Mouse (Mus musculus): ENCODE measurements at regions not wholly inside any gene's neighbourhood (a gene's known extent, or its start where the extent isn't known, plus 50 kb on each side); places are given as distances from the start of the nearest gene placed in this dataset.

DNA sequence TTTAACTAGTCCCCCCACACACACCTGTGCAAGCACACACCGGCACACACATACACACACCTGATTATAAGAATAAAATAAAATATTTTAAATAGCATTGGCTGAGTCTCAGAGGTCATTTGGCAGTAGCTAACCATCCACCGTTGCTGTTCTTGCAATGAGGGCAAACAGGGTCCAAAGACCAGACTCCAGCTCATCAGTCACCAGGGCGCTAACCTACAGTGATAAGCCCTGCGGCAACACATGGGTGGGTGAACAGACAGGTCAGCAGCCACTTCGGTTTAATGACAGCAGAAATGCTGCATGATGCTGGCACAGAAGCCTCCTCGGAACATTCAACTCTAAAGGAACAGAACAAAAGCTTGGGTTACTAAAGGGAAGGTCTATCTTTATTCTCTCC, 54.9 kb downstream of the Tas2r134 start:
- 70% methylated on average over 6 of the region's 6 CpGs for WGBS
- H3K27ac ChIP-seq (replicated peaks): no peak overlapping the region
- no peak overlapping the region for H3K4me2 ChIP-seq

DNA sequence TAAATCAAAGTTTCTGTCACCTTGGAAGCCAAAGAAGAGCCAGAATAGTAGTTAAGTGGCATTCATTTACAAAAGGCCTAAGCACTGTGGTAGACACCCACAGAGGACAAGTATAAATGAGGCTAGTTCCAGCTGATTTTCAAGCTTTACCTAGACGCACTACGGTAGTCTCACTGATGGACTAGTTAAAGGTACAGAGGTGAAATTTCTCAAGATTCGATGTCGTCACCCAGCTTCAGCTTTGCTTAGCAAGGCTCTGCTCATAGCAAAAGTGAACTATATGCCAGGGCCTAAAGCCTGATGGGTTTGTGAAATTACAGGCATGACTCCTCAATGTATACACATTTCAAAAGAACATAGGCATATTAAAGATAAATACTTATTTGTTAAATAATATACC, 55.4 kb downstream of the Tas2r134 start:
- 76% methylated on average over 4 of the region's 4 CpGs for WGBS
- Histone ChIP-seq H3K4me2 (no peak overlapping the region), H3K27ac (replicated peaks) (no peak overlapping the region), H3K4me1 (replicated peaks) (no peaks in the 10 kb centered on the region), H3K9ac (no peak overlapping the region), H3K36me3 (no peaks in the 10 kb centered on the region), H3K4me3 (no peak overlapping the region), H3K27me3 (no peaks in the 10 kb centered on the region), H3K9me3 (no peaks in the 10 kb centered on the region)
- ATAC-seq (ENCODE audit: low FRiP score, low read depth): no peak

More for the DNA sequence above, 54.9 kb downstream of the Tas2r134 start:
- Histone ChIP-seq H3K27me3 (no peaks in the 10 kb centered on the region), H3K9ac (no peak overlapping the region), H3K4me3 (no peak overlapping the region), H3K9me3 (no peaks in the 10 kb centered on the region), H3K4me1 (replicated peaks) (no peaks in the 10 kb centered on the region), H3K36me3 (no peaks in the 10 kb centered on the region)
- ATAC-seq (ENCODE audit: low FRiP score, low read depth): no peak

DNA sequence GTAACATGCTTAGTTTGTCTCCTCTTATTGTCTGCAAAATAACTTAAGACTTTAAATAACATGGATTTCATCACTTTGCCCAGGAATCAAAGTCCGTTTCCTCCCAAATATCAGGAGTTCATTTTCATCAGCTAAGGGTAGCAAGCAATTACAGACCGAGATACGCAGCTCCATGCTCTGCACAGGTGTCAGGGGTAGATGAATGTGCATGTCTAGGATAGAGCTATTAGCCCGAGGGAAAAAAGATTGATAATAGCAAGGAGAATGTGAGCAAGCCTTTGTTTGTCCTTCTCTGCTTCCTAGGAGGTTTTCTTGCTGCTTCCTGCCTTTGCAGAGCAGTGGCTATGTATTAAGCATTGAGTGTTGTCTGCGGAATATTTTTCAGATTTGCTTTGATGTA, 77.8 kb downstream of the Tas2r134 start:
- Histone ChIP-seq H3K36me3 (no peaks in the 10 kb centered on the region), H3K9ac (no peak overlapping the region), H3K27me3 (no peaks in the 10 kb centered on the region), H3K9me3 (no peaks in the 10 kb centered on the region), H3K4me3 (no peak overlapping the region), H3K27ac (replicated peaks) (no peak overlapping the region; the same call in 1 of the 2 replicates), H3K4me2 (no peak overlapping the region), H3K4me1 (replicated peaks) (0 out of 2 replicates have a peak, but pooled peaks cover 4% of the 10 kb centered on the region)
- 52% methylated on average over 5 of the region's 5 CpGs for WGBS
- peak; percentile 69; the same call in 1 of the 2 replicates for ATAC-seq (ENCODE audit: low FRiP score, low read depth)

DNA sequence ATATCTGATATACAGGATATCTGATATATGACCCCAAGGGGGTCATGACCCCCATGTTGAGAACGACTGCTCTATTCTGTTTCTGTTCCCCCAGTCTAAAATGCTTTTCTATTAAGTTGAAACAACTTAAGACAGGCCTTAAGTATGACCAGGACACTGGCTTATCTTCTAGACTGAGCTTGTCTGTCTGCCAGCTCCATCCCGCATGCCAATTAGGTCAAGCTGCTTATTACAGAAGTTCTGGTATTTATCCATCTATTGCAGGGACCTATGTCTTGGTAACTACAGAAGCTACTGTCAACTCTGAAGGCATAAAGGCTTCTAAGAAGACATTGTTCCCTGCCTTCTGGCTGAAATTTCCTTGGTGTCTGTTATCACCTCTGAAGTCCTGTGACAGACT, 81.4 kb downstream of the Tas2r134 start:
- no peak for ATAC-seq (ENCODE audit: low FRiP score, low read depth)
- 87% methylated on average over 2 of the region's 2 CpGs for WGBS

DNA sequence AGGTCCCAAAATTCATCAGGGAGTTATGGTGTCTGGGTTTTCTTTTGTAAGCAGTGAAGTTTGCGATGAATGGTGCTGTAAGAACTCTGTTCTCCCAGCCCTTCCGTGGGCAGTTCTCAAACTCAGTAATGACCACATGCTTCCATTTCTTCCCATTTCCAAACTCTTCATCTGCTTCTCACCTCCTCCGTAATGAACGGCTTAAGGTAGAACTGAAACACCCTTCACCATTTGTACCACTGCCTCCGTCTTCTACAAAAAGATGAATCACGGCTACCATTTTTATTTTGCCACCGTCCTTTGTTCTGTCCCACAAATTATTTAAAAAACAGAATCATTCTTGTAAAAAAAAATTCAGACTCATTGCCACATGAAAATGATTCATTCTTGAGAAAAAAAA, 85.3 kb downstream of the Tas2r134 start:
- 96% methylated on average over 7 of the region's 7 CpGs for WGBS
- no peak overlapping the region for H3K9ac ChIP-seq

More for the DNA sequence above, 81.4 kb downstream of the Tas2r134 start:
- no peak overlapping the region for H3K9ac ChIP-seq
- H3K9me3 ChIP-seq: no peaks in the 10 kb centered on the region
- H3K36me3 ChIP-seq: no peaks in the 10 kb centered on the region
- no peaks in the 10 kb centered on the region for H3K27me3 ChIP-seq
- 0 out of 2 replicates have a peak, but pooled peaks cover 4% of the 10 kb centered on the region for H3K4me1 ChIP-seq (replicated peaks)
- H3K4me2 ChIP-seq: no peak overlapping the region
- no peak overlapping the region for H3K27ac ChIP-seq (replicated peaks)
- H3K4me3 ChIP-seq: no peak overlapping the region

DNA sequence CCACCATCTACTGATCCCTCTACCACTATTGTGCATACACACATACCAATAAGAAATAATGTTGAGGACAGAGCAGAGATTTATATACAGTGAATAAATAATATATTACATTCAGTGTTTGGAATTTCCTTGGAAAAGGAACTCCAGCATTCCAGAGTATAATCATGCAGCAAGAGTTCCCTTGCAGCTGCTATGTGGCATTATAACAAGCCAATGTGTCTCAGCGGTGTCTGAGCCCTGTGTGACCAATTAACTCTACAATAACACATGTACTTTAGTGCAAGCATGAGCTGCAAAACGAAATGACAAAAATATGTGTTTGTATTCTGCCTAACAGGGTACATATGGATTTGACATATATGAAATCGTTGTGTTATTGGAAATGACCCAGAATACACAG, 103.5 kb downstream of the Tas2r134 start:
- Histone ChIP-seq H3K4me3 (no peak overlapping the region), H3K36me3 (no peaks in the 10 kb centered on the region), H3K27ac (replicated peaks) (no peak overlapping the region), H3K27me3 (no peaks in the 10 kb centered on the region), H3K9me3 (no peaks in the 10 kb centered on the region), H3K9ac (no peak overlapping the region), H3K4me1 (replicated peaks) (no peaks in the 10 kb centered on the region), H3K4me2 (no peak overlapping the region)
- ATAC-seq (ENCODE audit: low FRiP score, low read depth): no peak
- 69% methylated on average over 3 of the region's 3 CpGs for WGBS

More for the DNA sequence above, 85.3 kb downstream of the Tas2r134 start:
- H3K9me3 ChIP-seq: no peaks in the 10 kb centered on the region
- no peak for ATAC-seq (ENCODE audit: low FRiP score, low read depth)
- no peak overlapping the region for H3K27ac ChIP-seq (replicated peaks)
- no peaks in the 10 kb centered on the region for H3K36me3 ChIP-seq
- H3K4me2 ChIP-seq: no peak overlapping the region
- H3K4me1 ChIP-seq (replicated peaks): no peaks in the 10 kb centered on the region
- H3K4me3 ChIP-seq: no peak overlapping the region
- no peaks in the 10 kb centered on the region for H3K27me3 ChIP-seq

DNA sequence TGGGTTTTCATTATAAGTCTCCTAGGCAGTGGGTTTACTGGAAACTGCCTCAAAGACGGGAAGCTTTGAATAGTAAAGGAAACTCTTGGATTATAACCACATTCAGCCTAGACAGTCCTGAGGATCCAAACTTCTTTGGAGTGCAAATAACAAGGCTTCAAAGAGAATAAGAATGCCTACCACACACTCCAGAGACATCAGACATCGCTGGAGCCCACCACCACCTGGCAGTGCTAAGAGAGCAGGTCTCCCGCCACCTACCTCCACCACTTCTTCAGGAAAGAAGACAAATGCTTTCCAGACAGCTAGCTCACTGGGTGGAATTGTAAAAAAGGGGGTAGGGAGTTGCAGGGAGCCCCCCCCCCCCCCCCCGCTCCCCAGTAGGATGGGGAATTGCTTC, 104.4 kb downstream of the Tas2r134 start:
- Histone ChIP-seq H3K27ac (replicated peaks) (no peak overlapping the region), H3K4me3 (no peak overlapping the region), H3K9me3 (no peaks in the 10 kb centered on the region), H3K27me3 (no peaks in the 10 kb centered on the region), H3K9ac (no peak overlapping the region), H3K36me3 (no peaks in the 10 kb centered on the region), H3K4me2 (no peak overlapping the region), H3K4me1 (replicated peaks) (no peaks in the 10 kb centered on the region)
- 62% methylated on average over 4 of the region's 4 CpGs for WGBS
- no peak for ATAC-seq (ENCODE audit: low FRiP score, low read depth)

DNA sequence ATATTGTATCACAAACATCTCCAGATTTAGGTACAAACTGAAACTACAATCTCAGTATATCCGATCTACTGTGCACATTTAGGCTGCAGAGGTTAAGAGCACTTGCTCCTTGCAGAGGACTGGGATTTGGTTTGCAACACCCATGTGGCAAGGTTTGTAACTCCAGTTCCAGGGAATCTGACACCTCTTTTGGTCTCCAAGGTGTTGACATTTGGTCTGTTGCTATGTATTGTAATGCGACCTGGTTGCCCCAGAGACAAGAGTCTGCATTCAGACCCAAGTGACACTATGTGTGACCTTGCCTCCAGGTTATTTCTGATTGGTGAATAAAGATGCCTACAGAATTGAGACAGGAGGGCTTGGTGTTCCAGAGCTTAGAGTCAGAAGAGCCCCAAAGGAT, 105.0 kb downstream of the Tas2r134 start:
- Histone ChIP-seq H3K27ac (replicated peaks) (no peak overlapping the region), H3K9me3 (no peaks in the 10 kb centered on the region), H3K9ac (no peak overlapping the region), H3K27me3 (no peaks in the 10 kb centered on the region), H3K36me3 (no peaks in the 10 kb centered on the region), H3K4me2 (no peak overlapping the region), H3K4me1 (replicated peaks) (no peaks in the 10 kb centered on the region), H3K4me3 (no peak overlapping the region)
- ATAC-seq (ENCODE audit: low FRiP score, low read depth): no peak
- WGBS: 59% methylated on average over 2 of the region's 2 CpGs

DNA sequence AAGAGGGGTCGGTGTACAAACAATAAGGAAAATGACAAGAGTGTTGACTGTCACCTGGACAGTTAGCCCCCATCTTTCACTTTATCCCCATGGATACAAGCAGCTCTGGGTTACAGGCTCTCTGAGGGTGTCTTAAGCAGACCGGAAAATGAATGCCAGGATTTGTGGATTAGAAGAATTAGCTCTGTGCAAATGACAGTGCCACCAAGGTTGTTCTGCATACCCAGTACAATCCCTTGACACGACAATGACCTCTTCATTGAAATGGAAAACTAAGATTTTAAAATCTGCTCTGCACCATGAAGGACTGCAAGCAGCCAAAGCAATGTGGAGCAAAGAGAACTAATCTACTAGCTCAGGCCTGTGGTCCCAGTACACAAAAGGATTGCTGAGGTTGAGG, 105.9 kb downstream of the Tas2r134 start:
- H3K27me3 ChIP-seq: no peaks in the 10 kb centered on the region
- 39% methylated on average over 3 of the region's 3 CpGs for WGBS
- no peak for ATAC-seq (ENCODE audit: low FRiP score, low read depth)

DNA sequence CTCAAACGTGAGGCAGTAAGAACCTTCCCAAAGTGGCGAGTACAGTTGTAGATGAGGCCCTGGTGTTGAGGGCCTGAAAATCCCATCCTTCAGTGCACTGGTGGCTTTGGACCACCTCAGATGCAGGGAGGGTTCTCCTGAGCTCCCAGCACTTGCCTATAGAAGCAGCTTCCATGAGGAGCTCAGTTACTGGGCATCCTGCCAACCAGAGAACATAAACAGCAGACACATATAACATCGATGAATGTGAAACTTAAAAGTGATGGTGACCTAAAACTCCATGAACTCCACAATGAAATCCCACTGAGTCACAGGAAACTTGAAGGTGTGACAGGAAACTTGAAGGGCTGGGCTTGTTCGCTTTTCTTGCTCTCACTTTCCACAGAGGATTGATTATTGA, 109.1 kb downstream of the Tas2r134 start:
- H3K4me3 ChIP-seq: no peak overlapping the region
- no peak overlapping the region for H3K27ac ChIP-seq (replicated peaks)
- WGBS: 82% methylated on average over 4 of the region's 4 CpGs
- no peaks in the 10 kb centered on the region for H3K36me3 ChIP-seq
- no peak overlapping the region for H3K9ac ChIP-seq
- no peak overlapping the region for H3K4me2 ChIP-seq
- ATAC-seq (ENCODE audit: low FRiP score, low read depth): no peak
- H3K9me3 ChIP-seq: no peaks in the 10 kb centered on the region
- no peaks in the 10 kb centered on the region for H3K4me1 ChIP-seq (replicated peaks)
- H3K27me3 ChIP-seq: no peaks in the 10 kb centered on the region

More for the DNA sequence above, 105.9 kb downstream of the Tas2r134 start:
- H3K9ac ChIP-seq: no peak overlapping the region
- H3K4me2 ChIP-seq: no peak overlapping the region
- no peaks in the 10 kb centered on the region for H3K9me3 ChIP-seq
- H3K4me3 ChIP-seq: no peak overlapping the region
- H3K27ac ChIP-seq (replicated peaks): no peak overlapping the region
- H3K4me1 ChIP-seq (replicated peaks): no peaks in the 10 kb centered on the region
- no peaks in the 10 kb centered on the region for H3K36me3 ChIP-seq

DNA sequence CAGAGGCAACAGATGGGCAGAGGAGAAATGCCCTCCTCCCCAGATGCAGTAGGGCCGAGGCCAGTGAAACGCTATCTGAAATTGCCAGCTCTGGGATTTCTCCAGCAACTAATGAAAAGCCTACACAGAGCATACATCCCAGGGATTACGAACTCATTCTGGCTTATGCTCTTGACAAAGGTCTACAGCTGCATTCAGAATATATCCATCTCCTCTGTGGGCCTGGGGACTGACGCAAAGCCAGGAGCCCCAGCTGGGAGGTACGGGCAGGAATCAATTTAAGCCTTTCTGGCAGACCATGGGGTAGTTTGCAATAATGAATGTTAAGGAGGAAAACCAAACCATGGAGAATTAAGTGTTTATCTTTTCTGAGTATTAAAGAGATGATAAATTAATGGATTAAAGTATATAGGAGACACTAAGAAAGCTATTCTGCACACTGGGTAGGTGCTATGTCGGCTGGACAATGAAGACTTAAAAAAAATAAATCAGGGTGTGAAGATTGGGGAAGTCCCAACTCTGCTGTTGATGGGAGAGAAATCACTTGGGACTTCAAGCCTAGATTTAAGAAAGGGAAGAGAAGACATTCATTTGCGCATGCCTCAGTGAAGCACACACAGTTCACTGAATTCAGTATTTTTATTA, 120.5 kb downstream of the Tas2r134 start:
- H3K27ac ChIP-seq (replicated peaks): no peak overlapping the region
- H3K27me3 ChIP-seq: no peaks in the 10 kb centered on the region
- no peak overlapping the region for H3K4me3 ChIP-seq
- no peak for ATAC-seq (ENCODE audit: low FRiP score, low read depth)
- no peak overlapping the region for H3K4me2 ChIP-seq
- H3K9me3 ChIP-seq: no peaks in the 10 kb centered on the region
- H3K36me3 ChIP-seq: no peaks in the 10 kb centered on the region
- no peak overlapping the region for H3K9ac ChIP-seq
- H3K4me1 ChIP-seq (replicated peaks): peaks cover 8% of the 10 kb centered on the region
- WGBS: 33% methylated on average over 7 of the region's 7 CpGs

DNA sequence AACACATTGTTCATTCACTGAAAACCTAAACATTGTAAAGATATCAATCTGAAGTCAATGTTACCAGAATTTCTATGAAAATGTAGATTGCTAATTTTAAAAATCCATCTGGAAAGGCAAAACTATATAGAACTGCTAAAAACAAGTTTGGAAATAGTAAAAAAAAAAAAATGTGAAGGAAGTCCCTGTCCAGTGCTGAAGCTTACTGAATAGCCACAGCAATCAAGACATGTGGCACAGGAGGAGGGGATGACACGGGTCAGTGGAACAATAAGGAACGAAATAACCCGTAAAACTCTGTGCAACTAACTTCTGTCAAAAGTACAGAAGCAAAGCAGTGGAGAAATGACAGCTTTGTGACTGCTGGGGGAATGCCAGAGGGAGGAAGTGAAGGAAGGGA, 121.9 kb downstream of the Tas2r134 start:
- 30% methylated on average over 3 of the region's 3 CpGs for WGBS
- Histone ChIP-seq H3K27ac (replicated peaks) (no peak overlapping the region), H3K9me3 (no peaks in the 10 kb centered on the region), H3K4me2 (no peak overlapping the region), H3K4me1 (replicated peaks) (peaks cover 20% of the 10 kb centered on the region), H3K4me3 (no peak overlapping the region), H3K27me3 (no peaks in the 10 kb centered on the region), H3K36me3 (no peaks in the 10 kb centered on the region), H3K9ac (no peak overlapping the region)
- ATAC-seq (ENCODE audit: low FRiP score, low read depth): no peak
